Mouse (Mus musculus) CH12.LX (cell line): ENCODE results near the gene Bcl2l2.

Source experiments
- EP300 ChIP-seq: IDR thresholded peaks from 2 replicates; pipeline ENCODE4 v1.6.1; 2011; ENCODE audit warnings: low read length, improper control_type of control experiment
- IRF4 ChIP-seq: IDR thresholded peaks from 2 replicates; pipeline ENCODE4 v1.6.1; 2014; ENCODE audit warnings: low read depth, mild to moderate bottlenecking, inconsistent platforms, low read length, improper control_type of control experiment
- JUN ChIP-seq: IDR thresholded peaks from 2 replicates; pipeline ENCODE4 v1.6.1; 2011; ENCODE audit warnings: low read depth, mild to moderate bottlenecking, low read length, improper control_type of control experiment, moderate library complexity; ENCODE audit not compliant: insufficient read depth
- POLR2A ChIP-seq: IDR thresholded peaks from 2 replicates; pipeline ENCODE4 v1.6.1; 2011; ENCODE audit warnings: low read depth, mild to moderate bottlenecking, improper control_type of control experiment, low read length
- USF1 ChIP-seq: IDR thresholded peaks from 2 replicates; pipeline ENCODE4 v1.6.1; 2014; ENCODE audit warnings: low read depth, mild to moderate bottlenecking, inconsistent platforms, low read length, improper control_type of control experiment

DNA sequence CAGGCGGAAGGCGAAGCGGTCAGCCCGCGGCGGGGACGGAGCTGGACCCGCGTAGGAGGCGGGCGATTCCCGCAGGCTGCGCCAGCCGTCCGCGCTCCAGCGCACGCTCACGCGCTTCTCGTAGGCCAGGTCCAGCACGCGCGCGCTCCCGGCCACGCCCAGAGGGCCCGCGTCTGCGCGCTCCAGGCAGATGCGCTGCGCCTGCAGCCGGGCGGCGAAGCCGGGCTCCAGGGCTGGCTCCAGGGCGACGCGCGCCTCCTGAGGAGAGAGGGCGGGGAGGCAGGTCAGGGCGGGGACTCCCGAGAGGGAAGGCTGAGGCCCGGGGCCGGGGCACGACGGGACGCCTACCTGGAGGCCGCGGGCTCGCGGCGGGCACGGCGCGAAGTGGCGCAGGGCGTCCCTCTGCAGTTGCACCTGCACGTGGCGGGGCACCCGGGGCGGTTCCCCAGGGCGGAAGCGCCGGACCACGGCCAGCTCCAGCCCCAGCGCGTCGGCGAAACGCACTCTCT, 6.6 kb upstream of the Bcl2l2 start:
- TF ChIP-seq JUN (no peak), POLR2A (peak; percentile 74), EP300 (no peak), IRF4 (no peak; the same call in 1 of the 2 replicates), USF1 (no peak)
